Mouse (Mus musculus) layer of hippocampus, adult 6 months (tissue): ENCODE results near the gene Sf3a2. TPM values are rescaled to one million over a fixed set of nuclear protein-coding genes. Genes with fewer than 3 reads are reported as not detected.

Source experiments
- long read RNA-seq, 2 experiments: library from polyadenylated mRNA; unstranded; transcript quantifications; one replicate each; pipeline ENCODE4 v2.0.0; 2019 to 2020
- microRNA-seq: library from miRNA; unstranded; fragments of <30 nt; microRNA quantifications from one replicate; pipeline ENCODE4 v1.2.0, GENCODE M21; 2020
- polyA plus RNA-seq: library from polyadenylated mRNA; unstranded; fragments of <200 nt; fragmentation: Nextera tagmentation; gene quantifications from 2 replicates; pipeline ENCODE4 v1.2.3, GENCODE M21; 2021

The Sf3a2 gene
- polyA plus RNA-seq, result 9.3 and 13.8 TPM in 2 replicates
- long read RNA-seq, experiment 1, result 0 reads
- long read RNA-seq, experiment 2, transcript Sf3a2-203 (9 exons, 2,213 nt), result major isoform, 5 of 5 reads
- long read RNA-seq, experiment 2, partial matches to known transcripts, result 0 of 5 reads
- long read RNA-seq, experiment 2, other reads (novel, unspliced or antisense), result 0 of 5 reads

GRCm38 (mm10) chr10:80798150-80799006 lies at the start of gene Sf3a2, which contains the start of gene Plekhj1:
TSS of gene Sf3a2 (plus strand) at chr10:80798198.
TSS of gene Plekhj1 (minus strand) at chr10:80798626.

GRCm38 (mm10) chr10:80754594-80755290 lies 43.3 kb upstream of the Sf3a2 start, which contains the start of gene Dot1l:
TSS of gene Dot1l (plus strand) at chr10:80755206.

GRCm38 (mm10) chr10:80804916-80805315 lies 6.9 kb downstream of the Sf3a2 start, which contains the start of gene Amh:
TSS of gene Amh (plus strand) at chr10:80805243.

GRCm38 (mm10) chr10:80813366-80813765 lies 15.4 kb downstream of the Sf3a2 start, which contains the start of gene Jsrp1:
TSS of gene Jsrp1 (minus strand) at chr10:80813498.

GRCm38 (mm10) chr10:80826151-80827062 lies 28.4 kb downstream of the Sf3a2 start, which contains the start of gene Oaz1:
TSS of gene Oaz1 (plus strand) at chr10:80826656.

GRCm38 (mm10) chr10:80843931-80844547 lies 46.0 kb downstream of the Sf3a2 start, which contains the start of gene Lingo3:
TSS of gene Lingo3 (minus strand) at chr10:80844039.

Small RNAs within 50 kb of the gene (microRNA-seq; reads per million reads assigned to microRNA genes)
- gene Mir1982, result 24.5 reads per million, percentile 43 among the genes with 10 or more reads in this experiment

Other genes starting within 250 kb of the Sf3a2 start
- gene Rexo1, start 236.6 kb upstream of the Sf3a2 start, polyA plus RNA-seq, result 19.5 and 19.8 TPM in 2 replicates
- gene Klf16, start 220.9 kb upstream of the Sf3a2 start, polyA plus RNA-seq, result 7.5 and 8.9 TPM in 2 replicates
- gene Abhd17a, start 207.9 kb upstream of the Sf3a2 start, polyA plus RNA-seq, result 42.4 and 50.1 TPM in 2 replicates
- gene Scamp4, start 195.3 kb upstream of the Sf3a2 start, polyA plus RNA-seq, result 116 and 118 TPM in 2 replicates
- 3.0 and 3.2 TPM in 2 replicates for gene Adat3, start 195.3 kb upstream of the Sf3a2 start, polyA plus RNA-seq
- gene Gm49322, start 192.2 kb upstream of the Sf3a2 start, polyA plus RNA-seq, result 0.23 and 0.29 TPM in 2 replicates
- 18.6 and 20.5 TPM in 2 replicates for gene Csnk1g2, start 175.4 kb upstream of the Sf3a2 start, polyA plus RNA-seq
- gene Btbd2, start 141.1 kb upstream of the Sf3a2 start, polyA plus RNA-seq, result 22.4 and 26.9 TPM in 2 replicates
- gene Mknk2, start 120.1 kb upstream of the Sf3a2 start, polyA plus RNA-seq, result 3.6 and 3.8 TPM in 2 replicates
- 9.3 and 10.8 TPM in 2 replicates for gene Mob3a, start 96.2 kb upstream of the Sf3a2 start, polyA plus RNA-seq
- 46.9 and 47.1 TPM in 2 replicates for gene Izumo4, start 96.0 kb upstream of the Sf3a2 start, polyA plus RNA-seq
- 51.0 and 52.8 TPM in 2 replicates for gene Ap3d1, start 55.9 kb upstream of the Sf3a2 start, polyA plus RNA-seq
- gene Dot1l, start 43.0 kb upstream of the Sf3a2 start, polyA plus RNA-seq, result 1.5 and 1.6 TPM in 2 replicates
- gene Plekhj1, start 428 bp downstream of the Sf3a2 start, polyA plus RNA-seq, result 96.0 and 103 TPM in 2 replicates
- gene Amh, start 7.0 kb downstream of the Sf3a2 start, polyA plus RNA-seq, result not detected in 2 replicates
- gene Jsrp1, start 15.3 kb downstream of the Sf3a2 start, polyA plus RNA-seq, result 7.5 and 7.7 TPM in 2 replicates
- gene Oaz1, start 28.5 kb downstream of the Sf3a2 start, polyA plus RNA-seq, result 2,817 and 2,885 TPM in 2 replicates
- 19.6 and 26.3 TPM in 2 replicates for gene Lingo3, start 45.8 kb downstream of the Sf3a2 start, polyA plus RNA-seq
- gene Lsm7, start 57.0 kb downstream of the Sf3a2 start, polyA plus RNA-seq, result 326 and 354 TPM in 2 replicates
- 16.5 and 20.9 TPM in 2 replicates for gene Sppl2b, start 57.1 kb downstream of the Sf3a2 start, polyA plus RNA-seq
- 0.33 and 0.35 TPM in 2 replicates for gene Tmprss9, start 73.7 kb downstream of the Sf3a2 start, polyA plus RNA-seq
- gene Timm13, start 102.8 kb downstream of the Sf3a2 start, polyA plus RNA-seq, result 632 and 637 TPM in 2 replicates
- gene Lmnb2, start 120.0 kb downstream of the Sf3a2 start, polyA plus RNA-seq, result 3.1 and 3.8 TPM in 2 replicates
- 12.5 and 16.0 TPM in 2 replicates for gene Gadd45b, start 131.9 kb downstream of the Sf3a2 start, polyA plus RNA-seq
- gene Gng7, start 216.7 kb downstream of the Sf3a2 start, polyA plus RNA-seq, result 55.3 and 58.1 TPM in 2 replicates
- gene Diras1, start 227.5 kb downstream of the Sf3a2 start, polyA plus RNA-seq, result 47.4 and 57.4 TPM in 2 replicates
- 33.3 and 38.9 TPM in 2 replicates for gene Slc39a3, start 239.2 kb downstream of the Sf3a2 start, polyA plus RNA-seq